Mouse (Mus musculus) liver, embryonic 14.5 days (tissue): Measurements from ENCODE around the gene Plekhf1.

ENCODE experiments used
- CTCF ChIP-seq: IDR thresholded peaks from 2 replicates; pipeline ENCODE4 v1.5.1; 2016; ENCODE audit warnings: antibody characterized with exemption, low read depth, control low read depth
- EP300 ChIP-seq: IDR thresholded peaks from 2 replicates; pipeline ENCODE4 v1.6.1; 2016; ENCODE audit warnings: antibody characterized with exemption, low read depth

DNA sequence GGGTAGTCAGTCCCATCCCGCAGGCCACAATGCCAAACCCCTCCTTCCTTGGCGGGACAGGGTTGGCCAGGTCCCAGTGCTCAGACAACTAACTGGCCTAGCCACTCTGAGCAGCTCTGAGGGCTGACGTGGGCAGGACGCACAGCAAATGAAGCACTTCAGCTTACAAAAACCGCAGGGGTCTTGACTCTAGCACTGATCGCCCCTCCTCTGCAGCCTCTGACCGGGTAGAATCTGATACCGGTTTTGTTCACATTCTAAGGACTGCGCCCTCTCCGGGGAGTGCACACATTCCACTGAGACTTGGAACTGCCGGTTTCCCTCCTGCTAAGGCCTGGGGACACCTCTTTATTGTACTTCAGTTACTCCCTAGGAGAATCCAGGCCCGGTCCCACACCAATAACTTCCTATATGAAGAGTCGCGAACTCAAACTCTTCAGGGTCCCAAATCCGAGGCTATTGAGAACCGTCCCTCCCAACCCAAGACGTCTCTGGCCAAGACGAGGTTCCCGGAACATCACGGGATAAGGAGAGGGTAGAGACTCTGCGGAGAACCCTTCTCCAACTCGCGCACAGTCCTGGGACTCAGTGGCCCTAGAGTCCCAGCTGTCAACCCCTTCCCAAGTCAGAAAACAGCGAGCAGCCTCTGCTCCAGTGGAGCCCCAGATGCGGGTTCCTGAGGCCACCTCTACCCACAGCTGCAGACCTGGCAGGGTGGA, 476 bp downstream of the Plekhf1 start:
- TF ChIP-seq CTCF (no peak; the same call in 1 of the 2 replicates), EP300 (no peak)
